Mouse (Mus musculus): Measurements from ENCODE around the gene Cadm1.

DNA sequence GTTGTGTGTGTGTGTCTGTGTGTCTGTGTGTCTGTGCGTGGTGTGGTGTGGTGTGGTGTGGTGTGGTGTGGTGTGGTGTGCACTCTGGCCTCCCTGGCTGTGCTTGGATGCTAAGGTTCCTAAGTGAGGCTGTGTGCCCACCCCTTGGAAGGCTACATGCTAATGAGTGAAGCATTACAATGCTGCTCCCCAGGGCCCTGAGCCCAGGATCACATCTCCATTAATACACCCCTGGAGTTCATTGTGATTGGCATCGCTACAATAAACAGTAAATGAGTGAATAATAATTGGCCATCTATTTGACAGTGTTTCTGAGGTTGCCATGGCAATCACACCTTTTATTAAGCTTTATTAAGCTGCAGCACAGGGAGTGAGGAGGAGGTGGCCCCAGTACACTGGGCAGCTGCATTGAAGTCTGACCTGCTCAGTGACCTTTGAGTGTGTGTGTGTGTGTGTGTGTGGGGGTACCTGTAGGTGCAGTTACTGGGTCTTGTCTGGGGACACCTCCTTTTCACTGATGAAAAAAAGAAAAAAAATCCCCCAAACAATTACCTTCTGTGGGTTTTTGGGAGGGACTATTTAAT is 374.5 kb downstream of the Cadm1 start:
- no peak for TF ChIP-seq CTCF (IDR thresholded peaks at IDR 0.05; ENCODE audit: low read depth, low read length)
- TF ChIP-seq POLR2A (IDR thresholded peaks at IDR 0.05; ENCODE audit: insufficient read depth, low read length) = no peak
- TF ChIP-seq EP300 (IDR thresholded peaks at IDR 0.05; ENCODE audit: insufficient read depth, low read depth, low read length) = no peak

Measured in ES-Bruce4 (cell line).